In genomic region chr11:103890337-103891186, GRCm38 (mm10) we compare ENCODE assay signal across 17 mouse cellular contexts.
DNase-seq lines count a peak whose midpoint lies in the region; ATAC-seq and TF ChIP-seq lines count a peak whose summit lies in the region.
"Had no signal": no experiment of that assay in that cellular context is flagged by ENCODE, and none has a peak within 500 bp of the region (broad histone marks: within the 10 kb centered on the region; RNA-seq: fewer than 3 reads in every experiment).

No protein-coding gene starts in this region.

- peak; percentile 25 for DNase-seq in forebrain, embryonic 14.5 days (ENCODE audit: low spot score)
- no peak for DNase-seq in forebrain, embryonic 10.5 days (ENCODE audit: extremely low spot score, low spot score)
- peak; percentile 39 to 52 for DNase-seq in left cerebral cortex, postnatal 14 days (ENCODE audit: low spot score in 2 of 2)
- no peak for DNase-seq in left cerebral cortex, adult 2 months (ENCODE audit: extremely low spot score in 1 of 2, low spot score in 2 of 2)
- peak; percentile 63 for DNase-seq in hindbrain, postnatal 0 days (ENCODE audit: low spot score)
- peak; percentile 68 for DNase-seq in midbrain, postnatal 0 days (ENCODE audit: low spot score)
- DNase-seq in lung, postnatal 25 days (ENCODE audit: low spot score) = no peak
- DNase-seq: adrenal gland, postnatal 10 days; cerebellum, postnatal 36 days; forebrain, postnatal 0 days; gastrocnemius, postnatal 36 days had no signal

- H3K9me3 ChIP-seq in forebrain, embryonic 14.5 days (replicated peaks; ENCODE audit: control insufficient read depth, low read length) = no peaks in the 10 kb centered on the region
- H3K9me3 ChIP-seq in forebrain, embryonic 10.5 days = no peaks in the 10 kb centered on the region
- no peaks in the 10 kb centered on the region for H3K9me3 ChIP-seq in hindbrain, postnatal 0 days (ENCODE audit: low read length)
- H3K9me3 ChIP-seq in midbrain, postnatal 0 days (ENCODE audit: low read length) = no peaks in the 10 kb centered on the region
- H3K9me3 ChIP-seq: embryonic facial prominence, embryonic 15.5 days; G1E; kidney, embryonic 15.5 days; liver, embryonic 12.5 days; megakaryocyte, embryonic 14.5 days had no signal

- intact Hi-C loops in left cerebral cortex, postnatal 14 days (cut with DNase I) = no loop called here
- intact Hi-C loops in left cerebral cortex, adult 2 months (cut with DNase I) = no loop called here

- no peak overlapping the region for H3K27ac ChIP-seq in forebrain, embryonic 14.5 days (ENCODE audit: low read depth, low read length)
- H3K27ac ChIP-seq in forebrain, embryonic 10.5 days = no peak overlapping the region
- H3K27ac ChIP-seq in left cerebral cortex, adult 2 months = no peak overlapping the region
- H3K27ac ChIP-seq in hindbrain, postnatal 0 days = peak overlapping the region; percentile 17; the same call in 1 of the 2 replicates
- H3K27ac ChIP-seq in midbrain, postnatal 0 days (ENCODE audit: low read depth, low read length) = no peak overlapping the region
- H3K27ac ChIP-seq: embryonic facial prominence, embryonic 15.5 days; kidney, embryonic 15.5 days; liver, embryonic 12.5 days had no signal

- H3K4me2 ChIP-seq in forebrain, embryonic 14.5 days (ENCODE audit: low read length) = no peak overlapping the region
- H3K4me2 ChIP-seq in hindbrain, postnatal 0 days (ENCODE audit: low read depth, low read length) = no peak overlapping the region
- H3K4me2 ChIP-seq in midbrain, postnatal 0 days (ENCODE audit: low read depth, low read length, poor library complexity, severe bottlenecking) = no peak overlapping the region
- H3K4me2 ChIP-seq: embryonic facial prominence, embryonic 15.5 days; kidney, embryonic 15.5 days; liver, embryonic 12.5 days had no signal

- 87% methylated on average over 23 of the region's 23 CpGs for WGBS in forebrain, embryonic 14.5 days
- 90% methylated on average over 23 of the region's 23 CpGs for WGBS in forebrain, embryonic 10.5 days
- 64% methylated on average over 23 of the region's 23 CpGs for WGBS in hindbrain, postnatal 0 days
- 81% methylated on average over 23 of the region's 23 CpGs for WGBS in midbrain, postnatal 0 days

- no peaks in the 10 kb centered on the region for H3K27me3 ChIP-seq in forebrain, embryonic 14.5 days (replicated peaks; ENCODE audit: control insufficient read depth, insufficient read depth, low read length)
- H3K27me3 ChIP-seq in forebrain, embryonic 10.5 days (ENCODE audit: poor library complexity, severe bottlenecking) = peaks cover 7% of the 10 kb centered on the region; the same call in 1 of the 2 replicates
- no peaks in the 10 kb centered on the region for H3K27me3 ChIP-seq in hindbrain, postnatal 0 days (ENCODE audit: insufficient read depth, low read length)
- no peaks in the 10 kb centered on the region for H3K27me3 ChIP-seq in midbrain, postnatal 0 days (ENCODE audit: insufficient read depth, low read length)
- H3K27me3 ChIP-seq: embryonic facial prominence, embryonic 15.5 days; kidney, embryonic 15.5 days; liver, embryonic 12.5 days; megakaryocyte, embryonic 14.5 days had no signal

- no peak for ATAC-seq in forebrain, embryonic 14.5 days
- ATAC-seq in hindbrain, postnatal 0 days = peak; percentile 51; the same call in 1 of the 2 replicates
- ATAC-seq in midbrain, postnatal 0 days (ENCODE audit: low FRiP score) = no peak
- ATAC-seq in erythroblast, adult 5-6 weeks (replicated peaks; ENCODE audit: low FRiP score, poor library complexity, severe bottlenecking) = no peak
- ATAC-seq: forebrain, postnatal 0 days; liver, embryonic 12.5 days had no signal

- no peak overlapping the region for H3K4me3 ChIP-seq in forebrain, embryonic 14.5 days (ENCODE audit: low read depth, low read length)
- no peak overlapping the region for H3K4me3 ChIP-seq in forebrain, embryonic 10.5 days
- H3K4me3 ChIP-seq in left cerebral cortex, adult 2 months = no peak overlapping the region
- no peak overlapping the region for H3K4me3 ChIP-seq in hindbrain, postnatal 0 days (ENCODE audit: low read length)
- H3K4me3 ChIP-seq in midbrain, postnatal 0 days (ENCODE audit: low read depth, low read length) = no peak overlapping the region
- H3K4me3 ChIP-seq: embryonic facial prominence, embryonic 15.5 days; kidney, embryonic 15.5 days; liver, embryonic 12.5 days; megakaryocyte, embryonic 14.5 days had no signal

- no peak overlapping the region for H3K9ac ChIP-seq in forebrain, embryonic 14.5 days (ENCODE audit: low read length)
- no peak overlapping the region for H3K9ac ChIP-seq in hindbrain, postnatal 0 days (replicated peaks; ENCODE audit: low read length)
- H3K9ac ChIP-seq in midbrain, postnatal 0 days (replicated peaks; ENCODE audit: low read length, poor library complexity, severe bottlenecking) = no peak overlapping the region
- H3K9ac ChIP-seq: embryonic facial prominence, embryonic 15.5 days; forebrain, postnatal 0 days; kidney, embryonic 15.5 days; liver, embryonic 12.5 days had no signal

- no peaks in the 10 kb centered on the region; the same call in 1 of the 2 replicates for H3K4me1 ChIP-seq in forebrain, embryonic 14.5 days (ENCODE audit: control insufficient read depth, insufficient read depth, low read length)
- H3K4me1 ChIP-seq in forebrain, embryonic 10.5 days = peaks cover 7% of the 10 kb centered on the region
- H3K4me1 ChIP-seq in hindbrain, postnatal 0 days (ENCODE audit: insufficient read depth, low read length) = no peaks in the 10 kb centered on the region; the same call in 1 of the 2 replicates
- H3K4me1 ChIP-seq in midbrain, postnatal 0 days (ENCODE audit: insufficient read depth, low read length) = peaks cover 4% of the 10 kb centered on the region; the same call in 1 of the 2 replicates
- H3K4me1 ChIP-seq: kidney, embryonic 15.5 days; liver, embryonic 12.5 days had no signal

- TF ChIP-seq CTCF in left cerebral cortex, adult 2 months (IDR thresholded peaks at IDR 0.05) = no peak
- no peak for TF ChIP-seq CTCF in hindbrain, postnatal 0 days (IDR thresholded peaks at IDR 0.05; ENCODE audit: low read depth)
- TF ChIP-seq CTCF in midbrain, postnatal 0 days (IDR thresholded peaks at IDR 0.05) = no peak

- 0 out of 2 replicates have a peak, but pooled peaks cover 6% of the 10 kb centered on the region for H3K36me3 ChIP-seq in forebrain, embryonic 14.5 days (ENCODE audit: control insufficient read depth, insufficient read depth, low read length)
- peaks cover 20% of the 10 kb centered on the region for H3K36me3 ChIP-seq in forebrain, embryonic 10.5 days (replicated peaks)
- peaks cover 14% of the 10 kb centered on the region; the same call in 1 of the 2 replicates for H3K36me3 ChIP-seq in hindbrain, postnatal 0 days (ENCODE audit: insufficient read depth, low read length)
- H3K36me3 ChIP-seq in midbrain, postnatal 0 days (ENCODE audit: insufficient read depth, low read length) = 0 out of 2 replicates have a peak, but pooled peaks cover 9% of the 10 kb centered on the region
- H3K36me3 ChIP-seq: embryonic facial prominence, embryonic 15.5 days had no signal

Comparison
In these comparisons a context has a peak if more than half of its experiments do, and no peak if none do; other contexts are left out.
1. DNase-seq: peak in forebrain, embryonic 14.5 days (single experiment), left cerebral cortex, postnatal 14 days (2 of 2), hindbrain, postnatal 0 days (single experiment) and midbrain, postnatal 0 days (single experiment); none in forebrain, embryonic 10.5 days (single experiment), left cerebral cortex, adult 2 months (0 of 2) and lung, postnatal 25 days (single experiment).